Mouse (Mus musculus) lung, postnatal 36 days (tissue): ENCODE measurements around the gene Slc4a8.

ENCODE experiments used
- DNase-seq: peaks from one replicate; pipeline ENCODE4 v3.0.0; 2022; ENCODE audit warnings: mixed read lengths

Gene Slc4a8

GRCm38 (mm10) chr15:100832784-100833183, 71.2 kb downstream of the Slc4a8 start:
- DNase-seq: no peak

- DNase-seq: no peak
Observed at GRCm38 (mm10) chr15:100836729-100837128, 75.2 kb downstream of the Slc4a8 start.

- peak; percentile 72 for DNase-seq
Observed at GRCm38 (mm10) chr15:100838607-100839207, 77.2 kb downstream of the Slc4a8 start.

- DNase-seq: no peak
Observed at GRCm38 (mm10) chr15:100844336-100844735, 82.8 kb downstream of the Slc4a8 start.

- DNase-seq: peak; percentile 66
Observed at GRCm38 (mm10) chr15:100845049-100845879, 83.7 kb downstream of the Slc4a8 start.

- no peak for DNase-seq
Observed at GRCm38 (mm10) chr15:100847193-100847592, 85.6 kb downstream of the Slc4a8 start.

GRCm38 (mm10) chr15:100857586-100857985, 96.0 kb downstream of the Slc4a8 start:
- no peak for DNase-seq

- no peak for DNase-seq
Observed at GRCm38 (mm10) chr15:100860856-100861255, 99.3 kb downstream of the Slc4a8 start.

GRCm38 (mm10) chr15:100865556-100865955, 104.0 kb downstream of the Slc4a8 start:
- DNase-seq: no peak

GRCm38 (mm10) chr15:100869558-100869957, 108.0 kb downstream of the Slc4a8 start, which contains the start of gene Scn8a:
TSS of gene Scn8a (plus strand) at chr15:100869858.
- DNase-seq: no peak

- DNase-seq: peak; percentile 14
Observed at GRCm38 (mm10) chr15:100870001-100870774, 108.6 kb downstream of the Slc4a8 start.

GRCm38 (mm10) chr15:100870775-100871106, 109.2 kb downstream of the Slc4a8 start:
- DNase-seq: no peak

- DNase-seq: no peak
Observed at GRCm38 (mm10) chr15:100871107-100872011, 109.8 kb downstream of the Slc4a8 start.

- DNase-seq: peak; percentile 79
Observed at GRCm38 (mm10) chr15:100873155-100873554, 111.6 kb downstream of the Slc4a8 start.
